Mouse (Mus musculus) ovary, adult 10 weeks (tissue): ENCODE results near the gene Hnrnpm. TPM values are rescaled to one million over a fixed set of nuclear protein-coding genes. Genes with fewer than 3 reads are reported as not detected.

Experiments used
- polyA plus RNA-seq: library from polyadenylated mRNA; stranded (reverse); fragments of 350-450 nt; fragmentation: Illumina TruSeq; extraction: RNeasy Lipid Tissue Mini Kit (QIAGEN cat#74804); gene quantifications from one replicate; pipeline ENCODE4 v1.2.3, GENCODE M21; 2014

The Hnrnpm gene
- 627 TPM for polyA plus RNA-seq

DNA sequence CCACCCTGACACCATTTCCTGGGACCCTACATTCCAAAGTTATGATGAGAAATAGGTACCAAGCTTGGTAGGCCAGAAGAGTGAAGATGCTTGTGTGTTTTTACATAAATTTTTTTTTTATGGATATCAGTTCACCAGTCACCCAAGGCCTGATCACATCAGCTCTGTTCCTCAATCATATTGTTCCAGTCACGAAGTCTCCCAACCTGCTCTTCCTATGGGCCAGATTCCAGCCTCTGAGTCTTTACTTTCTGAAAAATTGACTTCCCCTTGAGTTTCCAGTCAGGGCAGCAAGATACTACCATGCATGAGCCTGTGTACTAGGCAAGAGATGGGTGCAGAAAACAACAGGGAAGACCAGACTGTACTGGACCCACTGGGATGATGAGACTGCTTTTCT, at the start of gene Hnrnpm:
Gene Hnrnpm, minus strand, starts transcription at position 101 of the 400 bp plus-strand sequence.

DNA sequence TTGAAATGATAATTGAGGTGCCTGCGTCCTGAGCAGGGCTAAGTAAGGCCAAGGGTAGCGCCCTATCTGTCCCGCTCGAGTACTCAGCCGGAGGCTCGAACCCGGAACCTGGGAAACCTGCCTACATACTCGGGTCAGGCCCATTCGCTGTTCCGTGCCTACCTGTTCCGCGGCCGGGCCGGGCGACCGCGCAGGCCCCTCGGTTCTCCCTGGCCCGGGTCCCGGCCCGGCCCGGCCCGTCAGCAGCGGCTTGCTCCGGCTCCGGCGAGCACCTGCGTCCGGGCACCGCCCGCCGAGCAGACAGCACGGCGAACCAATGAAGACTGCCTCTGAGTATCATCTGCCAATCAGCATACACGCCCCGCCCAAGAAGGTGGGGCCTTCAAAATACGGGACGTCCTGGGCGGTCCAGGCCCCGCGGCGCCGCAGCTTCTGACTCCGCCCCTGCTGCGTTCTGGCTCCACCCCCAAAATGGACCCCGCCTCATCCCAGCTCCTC, 31.8 kb upstream of the Hnrnpm start, which contains the start of gene March2:
Gene March2, minus strand, starts transcription at position 287 of the 498 bp plus-strand sequence.

DNA sequence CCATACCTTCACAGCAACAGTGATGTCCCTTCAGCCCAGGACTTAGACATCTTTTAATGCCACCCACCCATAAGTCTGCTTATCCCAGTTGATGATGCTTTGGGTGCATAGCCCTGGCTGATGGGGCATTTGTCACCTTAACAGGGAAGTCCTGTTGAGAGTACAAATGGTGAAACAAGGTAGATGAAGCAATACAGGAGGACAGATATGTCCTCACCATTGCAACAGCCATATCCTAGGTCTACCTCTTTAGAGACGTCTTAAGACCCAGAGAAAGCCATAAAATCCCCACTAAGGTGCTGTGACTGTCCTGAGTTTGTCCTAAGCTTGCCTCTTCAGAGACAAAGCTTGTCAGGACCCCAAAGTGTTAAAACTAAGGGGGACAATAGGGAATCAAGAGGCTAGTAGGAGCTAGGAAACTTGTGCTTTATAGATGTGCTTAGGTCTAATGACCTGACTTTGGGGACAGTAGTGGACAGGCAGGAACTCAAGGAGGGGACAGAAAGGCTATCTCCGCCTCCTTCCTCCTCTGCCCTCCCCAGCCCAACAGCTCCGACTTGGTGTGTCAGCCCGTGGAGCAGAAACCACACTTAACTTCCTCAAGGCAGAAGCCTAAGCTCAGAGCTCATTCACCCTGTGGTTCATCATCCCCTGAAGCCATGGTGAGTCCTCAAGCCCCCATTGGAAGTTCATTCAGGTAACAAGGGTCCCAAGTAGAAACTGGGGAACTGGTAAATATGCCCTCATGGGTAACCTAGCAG, 49.0 kb downstream of the Hnrnpm start, which contains the start of gene Pram1:
Gene Pram1, plus strand, starts transcription at position 541 of the 761 bp plus-strand sequence.

DNA sequence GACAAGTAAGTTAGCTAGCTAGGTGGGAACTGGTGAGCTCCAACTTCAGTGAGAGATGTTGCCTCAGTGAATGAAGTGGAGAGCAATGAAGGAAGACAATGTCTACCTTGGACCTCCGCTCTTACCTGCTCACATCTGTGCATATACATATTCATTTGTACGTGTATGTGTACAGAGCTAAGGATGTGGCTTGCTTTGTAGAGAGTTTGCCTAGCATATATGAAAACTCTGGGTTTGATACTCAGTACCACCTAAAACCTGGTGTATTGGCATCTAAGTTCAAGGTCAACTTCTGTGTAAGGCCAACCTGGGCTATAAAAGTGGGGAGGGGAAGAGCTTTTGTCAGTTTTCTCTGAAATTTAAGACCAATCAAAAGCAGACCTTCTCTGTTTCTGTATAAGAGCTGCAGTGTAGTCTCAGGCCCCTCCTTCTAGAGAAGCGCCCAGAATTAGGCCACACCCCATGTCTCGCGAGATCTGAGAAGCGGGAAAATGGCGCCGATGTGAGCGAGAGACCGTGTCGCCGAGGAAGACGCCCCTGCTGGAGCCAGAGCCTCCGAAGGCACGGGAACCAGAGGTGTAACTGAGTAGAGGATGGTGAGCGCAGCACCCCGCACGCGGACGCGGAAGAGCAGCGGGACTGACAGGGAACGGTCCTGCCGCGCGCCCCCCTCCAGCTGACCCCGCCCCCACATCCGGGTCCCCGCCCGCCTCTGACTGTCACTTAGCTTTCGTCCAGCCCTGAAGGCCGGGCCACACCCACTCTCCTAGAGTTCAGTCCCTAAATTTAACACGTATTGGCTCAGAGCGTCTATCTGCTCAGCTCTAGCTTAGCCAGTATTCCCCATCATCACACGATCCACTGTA, 57.8 kb downstream of the Hnrnpm start, which contains the start of gene Zfp414:
Gene Zfp414, plus strand, starts transcription at position 470 of the 866 bp plus-strand sequence.

Other genes with a start within 250 kb of the Hnrnpm start
- 6.2 TPM for gene Adamts10, start 162.7 kb downstream of the Hnrnpm start, polyA plus RNA-seq
- gene Myo1f, start 131.2 kb downstream of the Hnrnpm start, polyA plus RNA-seq = 0.83 TPM
- 2.1 TPM for gene Zfp414, start 57.8 kb downstream of the Hnrnpm start, polyA plus RNA-seq
- gene Pram1, start 48.8 kb downstream of the Hnrnpm start, polyA plus RNA-seq = not detected
- gene March2, start 31.8 kb upstream of the Hnrnpm start, polyA plus RNA-seq = 16.3 TPM
- gene Rab11b, start 73.7 kb upstream of the Hnrnpm start, polyA plus RNA-seq = 36.7 TPM
- gene Angptl4, start 95.0 kb upstream of the Hnrnpm start, polyA plus RNA-seq = 5.5 TPM
- 5.6 TPM for gene Kank3, start 123.7 kb upstream of the Hnrnpm start, polyA plus RNA-seq
- 90.3 TPM for gene Rps28, start 137.7 kb upstream of the Hnrnpm start, polyA plus RNA-seq
- 14.1 TPM for gene Ndufa7, start 137.7 kb upstream of the Hnrnpm start, polyA plus RNA-seq
- 9.6 TPM for gene Cd320, start 156.2 kb upstream of the Hnrnpm start, polyA plus RNA-seq
- gene Gm7029, start 187.0 kb upstream of the Hnrnpm start, polyA plus RNA-seq = not detected
- 4.2 TPM for gene Kifc1, start 203.8 kb upstream of the Hnrnpm start, polyA plus RNA-seq
- not detected for gene Platr17, start 218.3 kb upstream of the Hnrnpm start, polyA plus RNA-seq
- gene Daxx, start 222.6 kb upstream of the Hnrnpm start, polyA plus RNA-seq = 6.0 TPM
- gene Tapbp, start 229.0 kb upstream of the Hnrnpm start, polyA plus RNA-seq = 33.7 TPM
- gene Zbtb22, start 229.0 kb upstream of the Hnrnpm start, polyA plus RNA-seq = 1.7 TPM
- 1.9 TPM for gene Rgl2, start 242.7 kb upstream of the Hnrnpm start, polyA plus RNA-seq